Mouse (Mus musculus) left cerebral cortex, adult 18-20 months (tissue): ENCODE data around the gene Esr1. TPM values are rescaled to one million over a fixed set of nuclear protein-coding genes. Genes with fewer than 3 reads are reported as not detected.

Experiments used
- DNase-seq, 2 experiments: peaks; one replicate each; pipeline ENCODE4 v3.0.0; 2021 to 2022; ENCODE audit warnings: low spot score in 2 of 2, mixed read lengths in 1 of 2
- total RNA-seq, 2 experiments: library from RNA; stranded (reverse); gene quantifications; 2 replicates each; pipeline ENCODE4 v1.2.3; 2021

The Esr1 gene
- total RNA-seq, 2 experiments from 2014 or later, result 2.1 to 3.0 TPM

GRCm38 (mm10) chr10:4974246-4974645 is 362.9 kb downstream of the Esr1 start:
- DNase-seq, result no peak

GRCm38 (mm10) chr10:4976557-4976956 is 365.2 kb downstream of the Esr1 start:
- no peak for DNase-seq

- no peak for DNase-seq
Measured at GRCm38 (mm10) chr10:4977374-4977773, 366.0 kb downstream of the Esr1 start.

- no peak for DNase-seq
Measured at GRCm38 (mm10) chr10:4983919-4984318, 372.5 kb downstream of the Esr1 start.

GRCm38 (mm10) chr10:4993802-4994201 is 382.4 kb downstream of the Esr1 start:
- no peak for DNase-seq

GRCm38 (mm10) chr10:4996592-4996991 is 385.2 kb downstream of the Esr1 start:
- no peak for DNase-seq

- DNase-seq, result no peak
Measured at GRCm38 (mm10) chr10:5008795-5009366, 397.5 kb downstream of the Esr1 start.

GRCm38 (mm10) chr10:5012004-5012403 is 400.6 kb downstream of the Esr1 start:
- no peak for DNase-seq

- no peak for DNase-seq
Measured at GRCm38 (mm10) chr10:5014976-5015375, 403.6 kb downstream of the Esr1 start.

- no peak for DNase-seq
Measured at GRCm38 (mm10) chr10:5017148-5017547, 405.8 kb downstream of the Esr1 start.

GRCm38 (mm10) chr10:5025906-5026305 is 414.5 kb downstream of the Esr1 start:
- DNase-seq, result no peak

GRCm38 (mm10) chr10:5027208-5027607 is 415.8 kb downstream of the Esr1 start:
- DNase-seq, result no peak

GRCm38 (mm10) chr10:5028301-5028700 is 416.9 kb downstream of the Esr1 start:
- no peak for DNase-seq

GRCm38 (mm10) chr10:5029161-5029560 is 417.8 kb downstream of the Esr1 start:
- DNase-seq, result no peak

- no peak for DNase-seq
Measured at GRCm38 (mm10) chr10:5029883-5030282, 418.5 kb downstream of the Esr1 start.

- DNase-seq, result no peak
Measured at GRCm38 (mm10) chr10:5032192-5033048, 421.0 kb downstream of the Esr1 start.

GRCm38 (mm10) chr10:5041254-5041653 is 429.9 kb downstream of the Esr1 start:
- DNase-seq, result no peak

- DNase-seq, result no peak
Measured at GRCm38 (mm10) chr10:5044481-5044880, 433.1 kb downstream of the Esr1 start.

- DNase-seq, result no peak
Measured at GRCm38 (mm10) chr10:5045213-5045612, 433.8 kb downstream of the Esr1 start.

GRCm38 (mm10) chr10:5045671-5046070 is 434.3 kb downstream of the Esr1 start:
- no peak for DNase-seq
